Mouse (Mus musculus) liver, embryonic 14.5 days (tissue): ENCODE measurements at regions not wholly inside any gene's neighbourhood (a gene's known extent, or its start where the extent isn't known, plus 50 kb on each side); places are given as distances from the start of the nearest gene placed in this dataset.

ENCODE experiments used
- CTCF ChIP-seq: IDR thresholded peaks from 2 replicates; pipeline ENCODE4 v1.5.1; 2016; ENCODE audit warnings: antibody characterized with exemption, low read depth, control low read depth
- EP300 ChIP-seq: IDR thresholded peaks from 2 replicates; pipeline ENCODE4 v1.6.1; 2016; ENCODE audit warnings: antibody characterized with exemption, low read depth

- no peak for TF ChIP-seq CTCF
- no peak for TF ChIP-seq EP300
These were observed 299.8 kb downstream of the Psat1 start for GRCm38 (mm10) chr19:15647313-15647712.
